Mouse (Mus musculus): ENCODE measurements around the gene Ptpn20. TPM values are rescaled to one million over a fixed set of nuclear protein-coding genes. Genes with fewer than 3 reads are reported as not detected.

Ptpn20 gene
- polyA plus RNA-seq, 1 experiment from 2014 or later = 0.17 TPM

- WGBS = 82% methylated on average over 3 of the region's 3 CpGs
- H3K36me3 ChIP-seq = no peaks in the 10 kb centered on the region
- no peak overlapping the region for H3K4me3 ChIP-seq
- H3K9ac ChIP-seq = no peak overlapping the region
- H3K9me3 ChIP-seq = no peaks in the 10 kb centered on the region
- ATAC-seq (ENCODE audit: insufficient number of reproducible peaks, insufficient read depth, low FRiP score, low TSS enrichment) = no peak
- peaks cover 1% of the 10 kb centered on the region; the same call in 1 of the 2 replicates for H3K4me1 ChIP-seq
- no peaks in the 10 kb centered on the region for H3K27me3 ChIP-seq
- H3K4me2 ChIP-seq (replicated peaks) = no peak overlapping the region
- H3K27ac ChIP-seq = no peak overlapping the region
These were observed 89.7 kb downstream of the Ptpn20 start for GRCm38 (mm10) chr14:33678740-33679139.

- Histone ChIP-seq H3K27me3 (no peaks in the 10 kb centered on the region), H3K4me2 (replicated peaks) (no peak overlapping the region), H3K4me1 (peaks cover 4% of the 10 kb centered on the region; the same call in 1 of the 2 replicates), H3K36me3 (no peaks in the 10 kb centered on the region), H3K4me3 (no peak overlapping the region), H3K9ac (no peak overlapping the region), H3K27ac (no peak overlapping the region), H3K9me3 (no peaks in the 10 kb centered on the region)
- 93% methylated on average over 6 of the region's 6 CpGs for WGBS
- no peak for ATAC-seq (ENCODE audit: insufficient number of reproducible peaks, insufficient read depth, low FRiP score, low TSS enrichment)
These were observed 91.6 kb downstream of the Ptpn20 start for GRCm38 (mm10) chr14:33680621-33681020.

DNA sequence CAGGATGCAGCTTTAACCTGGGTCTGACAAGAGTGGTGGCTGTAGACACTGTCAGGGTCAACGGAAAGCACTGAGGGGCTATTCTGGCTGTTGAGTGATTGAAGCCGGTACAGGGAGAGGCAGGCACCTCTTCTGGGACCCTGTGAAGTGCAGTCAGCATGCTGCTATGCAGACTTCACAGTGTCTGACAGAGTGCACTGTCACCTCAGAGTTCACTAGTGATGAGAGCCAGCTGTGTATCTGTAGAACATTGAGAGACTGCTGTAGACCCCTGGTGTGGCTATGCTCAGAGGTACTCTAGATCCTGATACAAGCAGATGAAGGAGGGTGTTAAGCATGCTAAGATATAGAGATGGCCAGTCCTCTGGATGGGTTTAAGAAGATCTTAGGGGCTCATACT lies 93.8 kb downstream of the Ptpn20 start:
- Histone ChIP-seq H3K4me3 (no peak overlapping the region), H3K4me1 (peaks cover 4% of the 10 kb centered on the region; the same call in 1 of the 2 replicates), H3K36me3 (no peaks in the 10 kb centered on the region), H3K27ac (no peak overlapping the region), H3K9me3 (no peaks in the 10 kb centered on the region), H3K9ac (no peak overlapping the region), H3K4me2 (replicated peaks) (no peak overlapping the region), H3K27me3 (peaks cover 1% of the 10 kb centered on the region; the same call in 1 of the 2 replicates)
- WGBS = 72% methylated on average over 2 of the region's 2 CpGs
- no peak for ATAC-seq (ENCODE audit: insufficient number of reproducible peaks, insufficient read depth, low FRiP score, low TSS enrichment)

DNA sequence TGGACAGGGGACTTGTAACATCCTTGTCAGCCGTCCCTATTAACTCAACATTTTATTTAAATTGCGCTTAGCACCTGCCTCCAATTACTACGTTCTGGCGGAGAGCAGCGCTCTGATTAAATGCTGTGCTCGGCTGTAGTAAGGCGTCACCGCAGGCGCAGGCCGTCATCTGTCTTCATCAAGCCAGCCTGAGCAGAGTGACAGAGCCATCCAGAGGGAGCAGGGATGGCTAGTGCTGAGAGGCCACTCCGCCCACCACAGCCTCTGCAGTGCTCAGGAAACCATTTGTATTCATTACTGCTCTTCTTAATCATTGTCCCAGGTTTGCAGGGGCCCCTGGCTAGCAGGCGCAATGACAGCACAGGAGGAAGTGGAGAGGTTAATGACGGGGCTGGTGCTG lies 94.7 kb downstream of the Ptpn20 start:
- Histone ChIP-seq H3K9me3 (no peaks in the 10 kb centered on the region), H3K4me2 (replicated peaks) (no peak overlapping the region), H3K9ac (no peak overlapping the region), H3K4me3 (no peak overlapping the region), H3K36me3 (no peaks in the 10 kb centered on the region), H3K27ac (no peak overlapping the region), H3K4me1 (peaks cover 4% of the 10 kb centered on the region; the same call in 1 of the 2 replicates), H3K27me3 (peaks cover 3% of the 10 kb centered on the region; the same call in 1 of the 2 replicates)
- WGBS = 40% methylated on average over 13 of the region's 13 CpGs
- no peak for ATAC-seq (ENCODE audit: insufficient number of reproducible peaks, insufficient read depth, low FRiP score, low TSS enrichment)

DNA sequence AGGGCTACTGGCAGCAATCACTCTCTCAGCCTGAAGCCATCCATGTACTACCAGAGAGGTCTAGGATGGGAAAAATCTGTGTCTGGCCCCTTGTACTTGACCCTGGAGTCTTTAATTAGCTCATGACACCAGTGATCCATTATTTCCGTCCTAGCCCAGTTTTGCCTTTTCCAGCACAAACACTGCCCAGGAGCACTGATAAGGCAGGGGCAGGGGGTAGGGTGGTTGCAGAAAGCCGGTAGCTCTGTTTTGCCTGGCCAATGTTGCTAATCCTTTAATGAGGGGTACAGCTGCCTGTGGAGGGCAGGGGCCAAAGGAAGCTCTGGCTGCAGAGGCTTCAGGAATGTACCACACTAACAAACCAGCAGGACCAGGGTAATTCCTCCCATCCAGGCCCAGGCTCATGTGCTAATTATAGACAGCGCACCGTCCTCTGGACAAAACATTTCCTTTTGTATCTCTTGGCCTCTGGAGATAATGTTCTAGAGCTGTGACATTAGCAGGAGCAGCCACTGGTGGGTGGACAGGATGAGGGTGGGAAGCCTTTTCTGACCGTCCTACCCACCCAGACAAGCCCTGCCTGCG lies 98.5 kb downstream of the Ptpn20 start:
- H3K4me2 ChIP-seq (replicated peaks) = no peak overlapping the region
- no peaks in the 10 kb centered on the region for H3K36me3 ChIP-seq
- H3K9me3 ChIP-seq = no peaks in the 10 kb centered on the region
- peaks cover 4% of the 10 kb centered on the region; the same call in 1 of the 2 replicates for H3K4me1 ChIP-seq
- ATAC-seq (ENCODE audit: insufficient number of reproducible peaks, insufficient read depth, low FRiP score, low TSS enrichment) = no peak
- no peak overlapping the region for H3K9ac ChIP-seq
- H3K27me3 ChIP-seq = peaks cover 10% of the 10 kb centered on the region; the same call in 1 of the 2 replicates
- H3K27ac ChIP-seq = no peak overlapping the region
- 28% methylated on average over 6 of the region's 6 CpGs for WGBS
- H3K4me3 ChIP-seq = no peak overlapping the region

- Histone ChIP-seq H3K4me1 (no peaks in the 10 kb centered on the region), H3K9ac (no peak overlapping the region), H3K27ac (no peak overlapping the region), H3K9me3 (no peaks in the 10 kb centered on the region), H3K27me3 (peaks cover 10% of the 10 kb centered on the region; the same call in 1 of the 2 replicates), H3K4me2 (replicated peaks) (no peak overlapping the region), H3K36me3 (no peaks in the 10 kb centered on the region), H3K4me3 (no peak overlapping the region)
- ATAC-seq (ENCODE audit: insufficient number of reproducible peaks, insufficient read depth, low FRiP score, low TSS enrichment) = no peak
These were observed 100.0 kb downstream of the Ptpn20 start for GRCm38 (mm10) chr14:33689044-33689443.

Other genes with a start within 250 kb of the Ptpn20 start
- gene Mapk8, start 142.0 kb upstream of the Ptpn20 start, polyA plus RNA-seq (2016; fragmentation: Nextera tagmentation; extraction: Ambion mirVana) = 24.1 and 24.4 TPM in 2 replicates
- not detected in 2 replicates for gene Frmpd2, start 117.5 kb upstream of the Ptpn20 start, polyA plus RNA-seq (2016; fragmentation: Nextera tagmentation; extraction: Ambion mirVana)